Mouse (Mus musculus) hindbrain, embryonic 11.5 days (tissue): ENCODE measurements around the gene Psmd3. TPM values are rescaled to one million over a fixed set of nuclear protein-coding genes. Genes with fewer than 3 reads are reported as not detected.
A peak's percentile ranks its signal among the peaks of the same experiment; 100 is the strongest.
"Not testable (repeated sequence)": the region's sequence is repeated elsewhere in the genome, so short reads cannot be mapped to it uniquely, and the experiment has no call there.

Source experiments
- ATAC-seq: fragments of 200-750 bp; cut with Nextera tagmentation; 2 replicates; pipeline ENCODE4 v1.8.0; 2017; ENCODE audit warnings: mild to moderate bottlenecking, moderate TSS enrichment, moderate library complexity; ENCODE audit not compliant: low FRiP score
- DNase-seq: peaks from one replicate; pipeline ENCODE4 v3.0.0-alpha.2; 2015; ENCODE audit warnings: low spot score
- H3K27ac ChIP-seq: fragments of 300-500 bp; sonication (generic); 2 replicates; pipeline ENCODE4 v1.5.1; 2014; ENCODE audit warnings: mild to moderate bottlenecking, low read depth, low read length
- H3K27me3 ChIP-seq: fragments of 300-500 bp; sonication (generic); 2 replicates; pipeline ENCODE4 v1.6.1; 2014; ENCODE audit warnings: mild to moderate bottlenecking, low read length, moderate library complexity, mixed read lengths; ENCODE audit not compliant: control insufficient read depth, insufficient read depth
- H3K36me3 ChIP-seq: fragments of 300-500 bp; sonication (generic); 2 replicates; pipeline ENCODE4 v1.6.1; 2014; ENCODE audit warnings: mild to moderate bottlenecking, low read length, moderate library complexity, mixed read lengths; ENCODE audit not compliant: control insufficient read depth, insufficient read depth
- H3K4me1 ChIP-seq: fragments of 300-500 bp; sonication (generic); replicated peaks from 2 replicates; pipeline ENCODE4 v1.6.1; 2014; ENCODE audit warnings: low read length, mixed read lengths; ENCODE audit not compliant: control insufficient read depth, insufficient read depth
- H3K4me2 ChIP-seq: fragments of 300-500 bp; sonication (generic); replicated peaks from 2 replicates; pipeline ENCODE4 v1.6.1; 2014; ENCODE audit warnings: mild to moderate bottlenecking, low read depth, low read length
- H3K4me3 ChIP-seq: fragments of 300-500 bp; sonication (generic); 2 replicates; pipeline ENCODE4 v1.5.1; 2014; ENCODE audit warnings: low read depth, low read length
- H3K9ac ChIP-seq: fragments of 300-500 bp; sonication (generic); 2 replicates; pipeline ENCODE4 v1.6.1; 2014; ENCODE audit warnings: low read depth, low read length
- H3K9me3 ChIP-seq: fragments of 300-500 bp; sonication (generic); 2 replicates; pipeline ENCODE4 v1.6.1; 2016; ENCODE audit warnings: low read length; ENCODE audit not compliant: control insufficient read depth
- WGBS: fragments of 180-500 bp; shearing (Covaris S2); extraction: QIAGEN DNeasy Blood & Tissue Kit; methylation state at CpG from one replicate; pipeline ENCODE4 v1.1.7; 2014; 5-methylcytosine and 5-hydroxymethylcytosine counted together
- polyA plus RNA-seq: library from polyadenylated mRNA; unstranded; fragments of >200 nt; fragmentation: Nextera tagmentation; extraction: Ambion mirVana; gene quantifications from 2 replicates; pipeline ENCODE4 v1.2.1, GENCODE M21; 2014

The Psmd3 gene
- polyA plus RNA-seq, 1 experiment from 2014 or later: 155 TPM

DNA sequence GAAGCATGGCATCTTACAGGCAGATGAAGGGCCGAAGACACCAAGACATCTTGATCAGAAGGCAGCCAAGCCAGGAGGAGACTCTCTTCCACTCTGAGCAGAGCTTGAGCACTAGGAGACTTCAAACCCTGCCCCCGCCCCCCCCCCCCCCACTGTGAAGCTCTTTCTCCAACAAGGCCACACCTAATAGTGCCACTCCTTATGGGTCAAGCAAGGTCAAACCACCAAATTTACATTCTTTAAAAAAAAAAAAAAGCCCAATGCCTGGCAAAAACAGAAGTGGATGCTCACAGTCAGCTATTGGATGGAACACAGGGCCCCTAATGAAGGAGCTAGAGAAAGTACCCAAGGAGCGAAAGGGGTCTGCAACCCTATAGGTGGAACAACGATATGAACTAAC, 1.8 kb upstream of the Psmd3 start:
- H3K4me3 ChIP-seq, ATAC-seq, DNase-seq, H3K27ac ChIP-seq, H3K9me3 ChIP-seq, H3K36me3 ChIP-seq, H3K4me1 ChIP-seq, H3K27me3 ChIP-seq, H3K4me2 ChIP-seq, H3K9ac ChIP-seq: not testable (repeated sequence)
- WGBS: 85% methylated on average over 4 of the region's 4 CpGs

DNA sequence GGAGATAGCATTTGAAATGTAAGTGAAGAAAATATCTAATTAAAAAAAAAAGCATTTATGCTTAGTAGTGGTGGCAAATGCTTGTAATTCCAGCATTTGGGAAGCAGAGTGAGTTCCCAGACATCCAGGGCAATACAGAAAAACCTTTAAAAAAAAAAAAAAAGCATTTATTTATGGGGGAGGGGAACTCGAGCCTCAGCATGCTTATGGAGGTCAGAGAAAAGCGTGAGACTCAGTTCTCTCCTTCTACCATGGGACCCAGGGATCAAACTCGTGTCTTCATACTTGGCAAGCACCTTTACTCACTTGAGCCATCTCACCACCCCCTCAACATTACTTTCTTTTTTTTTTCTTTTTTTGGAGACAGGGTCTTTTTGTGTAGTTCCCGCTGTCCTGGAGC, 1.2 kb upstream of the Psmd3 start:
- DNase-seq (no peak), ATAC-seq (no peak)
- 76% methylated on average over 4 of the region's 4 CpGs for WGBS
- Histone ChIP-seq H3K27me3 (no peaks in the 10 kb centered on the region), H3K4me3 (no peak overlapping the region), H3K4me2 (no peak overlapping the region), H3K36me3 (no peaks in the 10 kb centered on the region), H3K9me3 (no peaks in the 10 kb centered on the region), H3K27ac (no peak overlapping the region), H3K9ac (no peak overlapping the region), H3K4me1 (no peaks in the 10 kb centered on the region)

DNA sequence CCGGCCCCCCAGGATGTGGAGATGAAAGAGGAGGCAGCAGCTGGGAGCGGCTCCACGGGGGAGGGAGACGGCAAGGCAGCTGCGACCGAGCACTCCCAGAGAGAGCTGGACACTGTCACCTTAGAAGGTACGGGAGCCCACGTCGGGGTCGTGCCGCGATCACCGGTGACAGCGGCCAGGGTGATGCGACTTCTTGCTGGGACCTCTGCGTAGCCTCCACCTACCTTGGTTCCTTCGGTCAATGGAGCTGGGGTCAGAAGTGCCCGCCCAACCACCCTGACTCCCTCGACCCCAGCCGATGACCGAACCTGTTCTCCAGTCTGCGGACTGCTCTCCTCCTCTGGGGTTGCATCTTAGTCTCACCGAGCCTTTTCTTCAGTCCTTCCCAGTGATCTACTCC, 457 bp downstream of the Psmd3 start:
- H3K9ac ChIP-seq: peak overlapping the region; percentile 94
- no peak for DNase-seq
- H3K9me3 ChIP-seq: no peaks in the 10 kb centered on the region
- peak; percentile 45 for ATAC-seq
- 0% methylated on average over 13 of the region's 23 CpGs for WGBS
- H3K4me1 ChIP-seq: no peaks in the 10 kb centered on the region
- peaks cover 4% of the 10 kb centered on the region; the same call in 1 of the 2 replicates for H3K36me3 ChIP-seq
- 0 out of 2 replicates have a peak overlapping the region, but pooled peaks have one; percentile 39 for H3K27ac ChIP-seq
- H3K4me2 ChIP-seq: peak overlapping the region; percentile 76
- H3K4me3 ChIP-seq: peak overlapping the region; percentile 96
- H3K27me3 ChIP-seq: no peaks in the 10 kb centered on the region

DNA sequence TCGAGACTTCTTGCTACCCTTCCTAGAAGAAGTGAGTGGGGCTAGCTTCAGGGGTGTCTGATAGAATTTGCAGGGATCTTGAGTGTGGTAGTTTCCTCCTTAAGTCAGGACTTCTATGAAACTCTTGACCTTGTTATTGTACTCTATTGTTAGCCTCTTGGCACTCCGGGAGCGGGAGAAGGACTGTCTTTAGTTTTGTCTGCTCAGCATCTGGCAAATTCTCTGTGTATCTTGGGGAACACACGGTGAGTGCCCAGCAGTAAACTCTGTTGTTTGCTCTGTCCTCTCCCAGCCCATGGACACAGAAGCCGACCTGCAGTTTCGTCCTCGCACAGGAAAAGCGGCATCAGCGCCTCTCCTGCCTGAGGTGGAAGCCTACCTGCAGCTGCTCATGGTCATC, 3.3 kb downstream of the Psmd3 start:
- ATAC-seq: no peak
- Histone ChIP-seq H3K9ac (no peak overlapping the region), H3K4me3 (no peak overlapping the region), H3K36me3 (peaks cover 9% of the 10 kb centered on the region; the same call in 1 of the 2 replicates), H3K27me3 (no peaks in the 10 kb centered on the region), H3K4me1 (no peaks in the 10 kb centered on the region), H3K4me2 (no peak overlapping the region), H3K27ac (no peak overlapping the region), H3K9me3 (no peaks in the 10 kb centered on the region)
- 92% methylated on average over 9 of the region's 9 CpGs for WGBS
- no peak for DNase-seq

DNA sequence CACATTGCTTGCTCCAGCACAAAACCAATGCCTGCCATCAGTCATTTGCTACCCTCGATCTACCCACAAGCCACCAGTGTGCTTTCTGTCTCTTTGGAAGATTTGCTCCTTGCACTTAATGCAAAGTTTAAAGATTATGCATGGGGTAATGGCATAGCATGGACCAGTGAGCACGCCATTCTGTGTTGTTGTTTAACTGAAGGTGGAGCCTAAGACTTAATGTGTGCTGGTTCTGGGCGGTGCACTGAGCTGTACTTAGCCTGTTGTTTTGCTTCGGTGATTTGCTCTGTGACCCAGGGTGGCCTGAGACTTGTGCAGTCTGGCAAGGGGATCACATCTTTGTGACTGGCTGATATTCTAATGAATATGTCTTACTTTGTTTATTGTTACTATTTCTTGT, 4.6 kb downstream of the Psmd3 start:
- 92% methylated on average over 4 of the region's 4 CpGs for WGBS
- DNase-seq: no peak
- Histone ChIP-seq H3K4me2 (no peak overlapping the region), H3K4me3 (no peak overlapping the region), H3K27ac (no peak overlapping the region), H3K4me1 (no peaks in the 10 kb centered on the region), H3K9me3 (no peaks in the 10 kb centered on the region), H3K9ac (no peak overlapping the region), H3K36me3 (peaks cover 15% of the 10 kb centered on the region), H3K27me3 (no peaks in the 10 kb centered on the region)
- no peak for ATAC-seq

DNA sequence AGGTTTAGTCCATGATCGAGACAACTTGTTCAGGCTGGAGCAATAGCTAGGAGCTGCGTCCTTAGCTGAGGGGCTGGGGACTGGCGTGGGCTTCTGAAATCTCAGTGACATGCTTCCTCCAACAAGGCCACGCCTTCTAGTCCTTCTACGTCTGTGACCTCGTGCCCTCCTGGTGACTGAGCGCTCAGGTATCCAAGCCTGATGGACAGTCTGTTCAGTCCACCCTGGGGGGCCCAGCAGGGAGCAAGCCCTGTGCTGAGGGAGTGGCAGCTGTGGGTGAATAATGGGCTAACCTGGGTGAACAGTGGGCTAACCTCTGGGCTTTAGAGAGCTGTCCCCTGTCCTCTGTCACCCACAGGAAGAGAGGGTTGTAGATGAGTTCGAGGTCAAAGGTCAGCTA, 5.7 kb downstream of the Psmd3 start:
- Histone ChIP-seq H3K4me3 (no peak overlapping the region), H3K4me2 (no peak overlapping the region), H3K36me3 (peaks cover 18% of the 10 kb centered on the region), H3K9me3 (no peaks in the 10 kb centered on the region), H3K27ac (no peak overlapping the region), H3K9ac (no peak overlapping the region), H3K4me1 (no peaks in the 10 kb centered on the region), H3K27me3 (no peaks in the 10 kb centered on the region)
- WGBS: 90% methylated on average over 8 of the region's 8 CpGs
- ATAC-seq (no peak), DNase-seq (no peak)

DNA sequence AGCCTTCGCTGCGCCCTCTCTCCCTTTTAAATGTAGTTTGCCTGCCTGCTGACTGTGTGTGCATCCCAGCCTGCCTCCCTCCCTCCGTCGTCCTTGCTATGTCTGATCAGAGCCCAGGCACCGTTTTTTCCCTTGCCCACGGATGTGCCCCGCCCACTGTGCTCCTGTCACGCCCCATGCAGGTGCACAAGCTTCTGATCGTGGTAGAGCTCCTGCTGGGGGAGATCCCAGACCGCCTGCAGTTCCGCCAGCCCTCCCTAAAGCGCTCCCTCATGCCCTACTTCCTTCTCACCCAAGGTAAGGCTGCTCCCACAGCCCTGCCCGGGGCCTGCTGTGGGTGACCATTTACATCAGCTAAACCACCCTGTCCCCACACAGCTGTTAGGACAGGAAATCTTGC, 10.8 kb downstream of the Psmd3 start:
- no peak overlapping the region for H3K27ac ChIP-seq
- WGBS: 81% methylated on average over 13 of the region's 13 CpGs
- no peak overlapping the region for H3K9ac ChIP-seq
- no peaks in the 10 kb centered on the region for H3K27me3 ChIP-seq
- H3K36me3 ChIP-seq: peaks cover 21% of the 10 kb centered on the region
- no peak overlapping the region for H3K4me3 ChIP-seq
- no peaks in the 10 kb centered on the region for H3K9me3 ChIP-seq
- no peak overlapping the region for H3K4me2 ChIP-seq
- H3K4me1 ChIP-seq: no peaks in the 10 kb centered on the region
- ATAC-seq (no peak), DNase-seq (no peak)

DNA sequence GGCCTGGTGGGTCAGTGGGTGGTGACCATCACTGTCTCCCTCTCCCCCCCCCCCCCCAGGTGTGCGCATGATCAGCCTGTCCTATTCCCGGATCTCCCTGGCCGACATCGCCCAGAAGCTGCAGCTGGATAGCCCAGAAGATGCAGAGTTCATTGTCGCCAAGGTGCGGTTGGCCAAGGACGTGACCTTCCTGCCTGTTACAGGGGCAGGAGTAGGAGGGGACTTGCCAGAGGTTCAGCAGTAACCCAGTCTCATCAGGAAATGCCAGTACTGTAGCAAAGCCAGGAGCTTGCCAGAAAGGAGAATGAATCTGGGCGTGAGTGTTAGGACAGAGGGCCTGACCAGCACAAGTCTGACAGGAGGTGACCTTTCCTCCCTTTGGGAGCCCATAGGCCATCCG, 11.4 kb downstream of the Psmd3 start:
- WGBS: 92% methylated on average over 9 of the region's 9 CpGs
- Histone ChIP-seq H3K36me3 (peaks cover 21% of the 10 kb centered on the region), H3K27ac (no peak overlapping the region), H3K4me2 (no peak overlapping the region), H3K4me1 (no peaks in the 10 kb centered on the region), H3K4me3 (no peak overlapping the region), H3K9ac (no peak overlapping the region), H3K9me3 (no peaks in the 10 kb centered on the region), H3K27me3 (no peaks in the 10 kb centered on the region)
- no peak for ATAC-seq
- DNase-seq: no peak

DNA sequence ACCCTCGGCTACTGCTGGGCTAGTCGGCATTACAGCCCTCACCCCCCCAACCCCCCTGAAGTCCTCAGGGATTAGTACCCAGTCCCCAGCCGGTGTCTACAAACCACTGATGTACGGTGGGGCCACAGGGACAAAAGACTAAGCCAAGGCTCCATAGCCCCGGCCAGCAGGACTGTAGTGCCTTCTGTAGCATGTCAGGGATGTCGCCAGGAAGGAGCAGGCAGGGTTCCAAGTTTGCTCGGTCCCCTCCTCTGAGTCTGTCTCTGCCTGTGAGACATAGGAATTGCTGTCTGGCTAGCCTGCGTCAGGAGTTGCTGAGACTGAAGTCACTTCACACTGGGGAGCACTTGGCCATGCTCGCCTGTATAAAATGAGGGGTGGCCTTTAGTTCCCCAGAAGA, 11.9 kb downstream of the Psmd3 start:
- Histone ChIP-seq H3K4me1 (no peaks in the 10 kb centered on the region), H3K9me3 (no peaks in the 10 kb centered on the region), H3K27ac (no peak overlapping the region), H3K9ac (no peak overlapping the region), H3K27me3 (no peaks in the 10 kb centered on the region), H3K4me3 (no peak overlapping the region), H3K4me2 (no peak overlapping the region), H3K36me3 (peaks cover 21% of the 10 kb centered on the region)
- no peak for ATAC-seq
- 83% methylated on average over 9 of the region's 9 CpGs for WGBS
- no peak for DNase-seq
